Mouse (Mus musculus): ENCODE results near the gene Spc24. TPM values are rescaled to one million over a fixed set of nuclear protein-coding genes. Genes with fewer than 3 reads are reported as not detected.
"Not testable (repeated sequence)": the region's sequence is repeated elsewhere in the genome, so short reads cannot be mapped to it uniquely, and the experiment has no call there.

The Spc24 gene
- 1 to 10 TPM; 2.3 to 3.9 TPM for total RNA-seq (2021)
- long read RNA-seq, experiment 1, partial matches to known transcripts: 0 of 2 reads
- long read RNA-seq, experiment 1, other reads (novel, unspliced or antisense): 0 of 2 reads
- long read RNA-seq, experiment 2, partial matches to known transcripts: 0 of 1 reads
- long read RNA-seq, experiment 2, other reads (novel, unspliced or antisense): 0 of 1 reads

DNA sequence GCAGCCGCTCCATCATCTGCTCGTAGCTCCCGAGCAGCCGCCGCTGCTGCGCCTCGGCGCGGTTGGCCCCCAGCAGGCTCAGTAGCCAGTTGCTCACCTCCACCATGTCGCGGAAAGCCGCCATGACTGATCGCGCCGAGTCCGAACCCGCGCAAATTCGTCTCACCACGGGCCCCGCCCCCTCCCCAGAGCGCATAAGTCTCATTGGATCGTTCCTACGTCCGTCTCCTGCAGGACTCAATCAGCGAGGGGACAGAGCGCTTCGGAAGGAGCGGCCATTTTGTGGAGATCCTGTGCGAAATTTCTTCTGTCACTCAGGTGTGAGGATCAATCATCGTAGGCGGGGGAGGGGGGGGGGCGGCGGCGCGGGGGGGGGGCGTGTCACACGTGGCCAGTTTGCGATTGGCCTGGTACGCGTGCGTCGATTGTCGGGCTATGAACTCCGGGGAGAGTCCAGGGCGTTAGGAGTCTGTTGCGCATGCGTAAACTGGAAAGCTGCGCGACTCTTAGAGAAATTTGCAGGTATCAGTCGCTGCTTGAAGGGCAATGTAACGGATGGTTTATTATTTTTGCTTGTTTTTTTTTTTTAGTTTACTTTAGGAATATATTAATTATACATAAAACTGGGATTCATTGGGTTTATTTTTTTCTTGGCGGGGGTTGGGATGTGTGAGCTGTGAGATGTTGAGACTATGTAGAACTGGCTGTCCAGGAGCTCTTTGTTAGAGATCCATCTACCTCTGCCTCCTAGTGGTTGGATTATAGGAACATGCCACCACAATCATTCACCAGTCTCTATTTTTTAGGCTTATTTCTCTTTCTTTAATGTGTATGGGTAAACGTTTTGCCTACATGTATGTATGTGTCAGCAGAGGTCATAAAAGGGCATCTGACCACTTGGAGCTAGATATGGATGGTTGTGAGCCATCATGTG lies at the start of gene Spc24:
Gene Spc24 (minus strand): TSS at position 149 of the 934 bp plus-strand sequence.
- peak; percentile 93 to 95 for DNase-seq

DNA sequence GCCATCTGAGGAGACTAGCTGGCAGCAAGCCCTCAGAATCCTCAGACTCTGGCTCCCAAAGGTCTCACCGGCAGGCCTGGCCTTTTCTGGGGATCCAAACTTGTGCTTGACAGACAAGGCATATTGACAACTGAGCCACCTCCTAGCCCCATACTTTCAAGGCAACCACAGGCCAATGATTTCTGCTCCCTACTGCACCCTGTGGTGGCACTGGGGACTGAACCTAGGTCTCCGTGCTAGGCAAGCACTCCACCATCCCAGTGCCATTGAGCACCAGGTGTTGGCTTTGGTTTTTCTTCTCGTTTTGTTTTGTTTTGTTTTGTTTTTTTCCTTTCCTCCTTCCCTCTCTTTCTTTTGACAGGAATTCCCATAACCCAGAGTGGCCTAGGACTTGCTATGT lies 48.5 kb upstream of the Spc24 start:
- DNase-seq: no peak

DNA sequence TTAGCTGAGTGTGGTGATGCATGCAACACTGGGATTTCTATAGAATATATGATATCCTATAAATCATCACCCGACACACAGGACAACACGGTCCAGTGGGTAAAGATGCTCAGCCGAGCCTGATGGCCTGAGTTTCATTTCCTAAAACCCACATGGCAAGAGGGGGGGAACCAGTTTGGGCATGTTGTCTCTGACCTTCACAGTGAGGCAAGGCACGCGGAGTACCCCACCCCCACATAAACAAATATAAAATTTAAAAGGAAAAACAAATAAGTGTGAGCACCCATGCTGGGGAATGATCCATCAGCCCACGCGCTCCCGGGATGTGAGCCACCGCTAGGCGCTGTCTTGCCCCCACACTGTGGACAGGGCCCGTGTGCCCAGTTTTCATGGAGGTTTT lies 46.9 kb upstream of the Spc24 start:
- DNase-seq: no peak

- DNase-seq: no peak
Measured at GRCm38 (mm10) chr9:21806363-21806762, 46.3 kb upstream of the Spc24 start.

- peak; percentile 92 to 94 for DNase-seq
Measured at GRCm38 (mm10) chr9:21803986-21804644, 44.0 kb upstream of the Spc24 start.

GRCm38 (mm10) chr9:21801591-21801990 lies 41.5 kb upstream of the Spc24 start:
- DNase-seq: no peak

DNA sequence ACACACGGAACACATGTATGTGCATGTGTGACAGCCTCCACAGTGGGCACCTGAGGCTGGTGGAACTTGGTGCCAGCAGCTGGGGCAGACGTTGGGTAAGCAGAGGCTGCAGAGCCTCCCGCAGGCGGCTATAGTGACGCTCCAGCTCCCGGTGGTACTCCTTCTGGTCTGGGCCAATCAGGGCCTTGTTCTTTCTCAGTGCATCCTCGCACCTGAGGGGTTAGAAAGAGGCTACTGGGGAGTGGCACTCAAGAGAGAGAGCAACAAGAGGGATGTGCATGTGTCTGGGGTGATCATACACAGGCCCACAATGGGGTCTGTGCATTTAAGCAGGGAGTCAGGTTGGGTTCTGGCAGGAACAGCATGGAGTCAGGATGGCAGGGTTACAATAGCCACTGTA lies 41.0 kb upstream of the Spc24 start:
- no peak for DNase-seq

GRCm38 (mm10) chr9:21799010-21799350 lies 38.9 kb upstream of the Spc24 start:
- no peak for DNase-seq

- peak; percentile 92 to 95 for DNase-seq
Measured at GRCm38 (mm10) chr9:21798345-21799009, 38.4 kb upstream of the Spc24 start, which contains the start of gene Kank2. Gene Kank2 (minus strand): TSS chr9:21798744.

GRCm38 (mm10) chr9:21797921-21798344 lies 37.8 kb upstream of the Spc24 start:
- peak; percentile 76 to 84 for DNase-seq

GRCm38 (mm10) chr9:21796919-21797318 lies 36.8 kb upstream of the Spc24 start:
- DNase-seq: no peak

GRCm38 (mm10) chr9:21796259-21796658 lies 36.2 kb upstream of the Spc24 start:
- no peak for DNase-seq

DNA sequence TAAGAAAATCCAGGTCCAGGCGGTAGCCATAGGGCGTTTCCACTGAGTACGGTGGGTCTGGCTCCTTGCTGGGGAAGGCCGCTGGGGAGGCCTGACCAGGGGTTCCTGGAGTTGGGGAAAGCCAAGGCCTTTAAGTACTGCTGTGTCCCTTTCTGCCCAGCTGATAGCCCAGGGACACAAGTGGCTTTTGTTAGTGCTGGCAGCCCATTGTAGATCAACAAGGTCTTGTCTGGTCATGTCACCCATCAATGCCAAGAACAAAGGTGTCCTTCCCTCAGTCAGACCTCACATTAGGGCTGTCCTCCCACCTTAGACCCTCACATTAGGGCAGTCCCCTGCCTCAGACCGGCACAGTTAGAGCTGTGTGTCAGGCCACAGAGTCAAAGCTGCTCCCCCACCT lies 35.5 kb upstream of the Spc24 start:
- no peak for DNase-seq

GRCm38 (mm10) chr9:21794925-21795324 lies 34.8 kb upstream of the Spc24 start:
- DNase-seq: no peak

DNA sequence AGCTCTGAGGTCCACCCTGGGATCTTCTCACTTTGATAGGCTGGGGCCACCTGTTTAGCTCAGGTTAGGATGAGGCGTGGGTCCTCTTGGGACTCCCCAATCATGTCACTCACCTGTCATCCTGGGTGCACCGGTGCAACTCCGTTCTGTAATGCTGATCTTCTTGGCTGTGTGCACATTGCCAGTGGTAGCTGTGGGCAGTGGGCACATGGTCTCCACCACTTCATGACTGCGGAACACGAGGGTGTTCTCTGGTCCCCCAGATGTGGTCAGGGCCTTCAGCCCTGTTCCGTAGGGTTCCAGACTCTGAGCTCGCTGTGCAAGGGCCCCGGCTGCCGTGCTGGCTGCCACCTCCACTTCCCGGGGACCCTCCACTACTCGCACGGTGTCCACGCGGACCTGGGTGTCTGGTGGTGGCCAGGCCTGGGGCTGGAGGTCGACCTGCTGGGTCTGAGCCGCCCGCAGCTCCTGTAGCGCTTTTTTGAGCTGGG lies 34.3 kb upstream of the Spc24 start:
- DNase-seq: no peak

GRCm38 (mm10) chr9:21793507-21793906 lies 33.4 kb upstream of the Spc24 start:
- DNase-seq: not testable (repeated sequence)

DNA sequence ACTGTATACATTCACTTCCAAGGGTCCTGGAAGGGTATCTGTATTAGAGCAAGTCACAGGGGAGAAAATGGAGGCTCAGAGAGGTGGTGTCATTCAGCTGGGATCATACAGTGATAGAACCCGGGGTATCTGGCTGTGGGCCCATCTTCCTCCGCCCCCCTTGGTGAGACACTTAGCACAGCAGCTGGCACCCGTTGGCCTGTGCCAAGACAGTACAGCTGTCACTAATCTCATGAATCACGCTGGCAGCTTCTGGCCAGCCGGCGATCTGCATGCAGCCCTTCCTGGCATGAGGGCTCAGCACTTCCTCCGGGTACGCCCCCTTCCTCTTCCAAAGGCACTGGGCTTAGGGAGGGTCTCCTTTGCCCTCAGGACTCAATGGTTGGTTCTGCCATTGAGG lies 32.5 kb upstream of the Spc24 start:
- peak; percentile 67 to 72 for DNase-seq

DNA sequence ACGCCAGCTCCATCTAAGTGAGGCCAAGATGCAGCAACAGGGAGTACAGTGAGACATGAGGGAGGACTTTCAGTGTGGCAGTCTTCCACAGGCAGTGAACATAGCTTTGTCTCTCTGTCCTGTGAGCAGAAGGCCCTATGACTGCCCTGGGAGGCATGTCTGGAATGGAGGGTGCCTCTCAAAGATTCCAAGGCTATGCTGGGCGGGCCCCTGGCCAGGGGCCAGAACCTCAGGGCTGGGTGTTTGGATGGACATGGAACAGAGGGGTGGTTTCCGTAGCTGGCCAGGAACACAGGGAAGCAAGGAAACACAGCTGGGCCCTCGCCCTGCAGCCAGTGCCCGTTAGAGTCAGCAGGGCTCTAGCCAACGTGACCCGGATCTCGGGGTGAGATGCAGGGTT lies 31.8 kb upstream of the Spc24 start:
- DNase-seq: peak; percentile 79 to 86

DNA sequence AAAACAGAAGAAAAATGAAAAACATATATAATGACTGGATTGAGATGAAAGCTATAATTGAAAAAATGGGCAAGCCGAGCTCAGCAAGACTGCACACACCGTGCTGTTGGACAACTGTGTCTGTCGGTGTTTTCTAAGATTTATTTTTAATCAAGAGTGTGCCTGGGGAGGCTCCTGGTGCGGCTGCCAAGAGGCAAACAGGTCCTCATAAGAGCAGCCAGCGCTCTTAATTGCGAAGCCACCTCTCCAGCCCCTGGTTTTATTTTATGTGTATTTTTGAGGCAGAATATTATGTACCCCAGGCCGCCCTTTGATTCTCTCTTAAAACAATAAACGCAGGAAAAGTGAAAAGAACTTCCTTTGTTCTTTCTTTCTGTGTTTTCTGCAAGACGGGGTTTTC lies 28.1 kb upstream of the Spc24 start:
- DNase-seq: no peak

- DNase-seq: no peak
Measured at GRCm38 (mm10) chr9:21787654-21788053, 27.6 kb upstream of the Spc24 start.

DNA sequence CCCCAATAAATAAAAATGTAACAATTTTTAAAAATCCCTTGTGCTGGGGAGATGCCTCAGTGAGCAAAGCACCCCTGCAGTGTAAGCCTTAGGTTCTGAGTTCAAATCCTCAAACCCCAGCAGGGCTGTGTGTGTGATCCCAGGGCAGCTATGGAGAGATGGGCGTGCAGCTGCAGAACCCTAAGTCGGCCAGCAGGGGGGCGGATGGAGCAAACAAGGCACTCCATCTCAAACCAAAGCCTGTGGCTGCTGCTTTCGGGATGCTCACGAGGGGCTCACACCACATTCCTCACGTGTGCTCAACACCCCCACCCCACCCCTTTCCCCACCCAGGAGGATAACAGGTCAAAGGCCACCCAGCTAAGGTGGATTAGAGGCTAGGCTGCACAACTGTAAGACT lies 26.8 kb upstream of the Spc24 start:
- peak; percentile 73 to 84 for DNase-seq

DNA sequence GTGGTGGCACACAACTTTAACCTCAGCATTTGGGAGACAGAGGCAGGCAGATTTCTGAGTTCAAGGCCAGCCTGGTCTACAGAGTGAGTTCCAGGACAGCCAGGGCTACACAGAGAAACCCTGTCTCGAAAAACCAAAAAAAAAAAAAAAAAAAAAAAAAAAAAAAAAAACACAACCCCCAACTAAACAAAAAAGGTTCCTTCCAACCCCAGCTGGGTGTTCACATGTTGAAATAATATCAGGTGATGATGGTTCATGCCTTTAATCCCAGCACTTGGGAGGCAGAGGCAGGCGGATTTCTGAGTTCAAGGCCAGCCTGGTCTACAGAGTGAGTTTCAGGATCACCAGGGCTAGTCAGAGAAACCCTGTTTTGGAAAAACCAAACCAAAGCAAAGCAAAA lies 26.2 kb upstream of the Spc24 start:
- not testable (repeated sequence) for DNase-seq
